Mouse (Mus musculus) activated CD4-positive, CD25-positive, alpha-beta regulatory T cell (primary cell): ENCODE measurements around the gene Lcn9. TPM values are rescaled to one million over a fixed set of nuclear protein-coding genes. Genes with fewer than 3 reads are reported as not detected.

Experiments used
- polyA plus RNA-seq, 2 experiments: library from polyadenylated mRNA; unstranded; fragments of 100-300 nt; shearing (Covaris generic); gene quantifications; one replicate each; pipeline ENCODE4 v1.2.1; 2017

The Lcn9 gene
- not detected for polyA plus RNA-seq

GRCm38 (mm10) chr2:25822806-25823205, at the start of gene Lcn9:
TSS of gene Lcn9 (plus strand) at chr2:25823153.

DNA sequence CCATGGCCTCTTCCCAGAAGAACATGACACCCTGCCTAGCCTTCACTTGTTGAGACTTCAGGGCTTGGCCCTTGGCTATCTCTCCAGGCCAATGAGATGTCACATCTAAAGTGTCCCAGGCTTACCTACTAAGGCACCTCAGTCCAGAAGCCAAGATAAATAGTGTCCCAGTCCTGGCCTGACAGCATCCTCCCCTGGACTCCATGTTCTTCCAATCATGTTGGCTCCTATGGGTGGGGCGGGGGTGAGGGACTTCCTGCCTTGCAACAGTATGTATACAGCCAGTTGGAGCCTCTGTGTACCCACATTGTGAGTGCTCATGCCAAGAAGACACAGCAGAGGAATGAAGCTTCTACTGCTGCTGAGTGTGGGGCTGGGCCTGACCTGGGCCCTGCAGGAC, 46.2 kb upstream of the Lcn9 start, which contains the start of gene Lcn11:
Gene Lcn11, plus strand, starts transcription at position 301 of the 400 bp plus-strand sequence.

DNA sequence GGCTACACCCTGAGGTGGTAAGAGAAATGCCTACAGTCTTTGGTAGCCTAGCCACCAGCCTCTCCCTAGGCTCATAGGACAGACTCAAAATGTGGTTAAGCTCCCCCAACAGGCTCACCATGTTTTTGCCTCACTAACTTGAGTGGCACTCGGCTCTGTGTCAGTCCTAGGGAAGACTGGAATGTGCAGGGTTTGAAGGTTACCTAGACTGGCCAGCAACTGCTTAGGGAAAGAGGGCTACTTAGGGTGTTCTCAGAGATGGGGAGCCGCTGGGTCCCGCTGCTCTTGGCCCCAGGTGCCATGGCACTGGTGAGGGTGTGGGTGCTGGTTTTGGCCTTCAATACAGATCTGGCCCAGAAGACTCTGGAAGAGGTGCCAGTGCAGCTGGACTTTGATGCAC, 41.0 kb upstream of the Lcn9 start, which contains the start of gene Gm13539:
Gene Gm13539, plus strand, starts transcription at position 301 of the 400 bp plus-strand sequence.

GRCm38 (mm10) chr2:25815748-25816147, 7.2 kb upstream of the Lcn9 start, which contains the start of gene Glt6d1:
TSS of gene Glt6d1 (minus strand) at chr2:25815848.

DNA sequence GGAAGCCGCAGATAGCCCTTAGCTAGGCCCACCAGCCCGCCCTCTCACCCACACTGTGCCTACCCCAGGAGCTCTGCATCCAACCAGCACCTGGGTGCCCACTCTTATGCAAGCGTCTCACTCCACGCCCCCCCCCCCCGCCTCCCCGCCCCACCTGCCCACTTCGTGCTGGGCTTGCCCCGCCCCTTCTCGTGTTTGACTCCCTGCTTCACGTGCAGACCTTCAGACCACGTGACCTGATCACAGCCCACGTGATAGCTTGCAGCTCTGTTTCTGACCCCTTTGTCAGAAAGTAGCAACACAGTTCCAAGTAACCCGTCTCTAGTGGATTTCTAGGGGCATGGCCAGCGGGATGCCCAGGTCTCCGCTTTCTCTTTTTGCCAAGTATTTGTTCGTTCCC, 24.3 kb downstream of the Lcn9 start, which contains the start of gene Sohlh1:
Gene Sohlh1, minus strand, starts transcription at position 23 of the 400 bp plus-strand sequence.

GRCm38 (mm10) chr2:25863337-25864131, 40.6 kb downstream of the Lcn9 start, which contains the start of gene Kcnt1:
TSS of gene Kcnt1 (plus strand) at chr2:25863734.

Other genes starting within 250 kb of the Lcn9 start
- 1 to 10 TPM; 1.2 to 1.8 TPM for gene Mamdc4, start 248.3 kb upstream of the Lcn9 start, polyA plus RNA-seq
- gene Phpt1, start 247.9 kb upstream of the Lcn9 start, polyA plus RNA-seq, result 10 to 100 TPM; 51.3 to 89.9 TPM
- under 1 TPM; 0.58 to 0.69 TPM for gene Ajm1, start 241.4 kb upstream of the Lcn9 start, polyA plus RNA-seq
- 10 to 100 TPM; 30.8 to 31.8 TPM for gene Rabl6, start 214.6 kb upstream of the Lcn9 start, polyA plus RNA-seq
- not detected for gene Ccdc183, start 205.5 kb upstream of the Lcn9 start, polyA plus RNA-seq
- 1 to 10 TPM; 1.2 to 4.9 TPM for gene Tmem141, start 201.1 kb upstream of the Lcn9 start, polyA plus RNA-seq
- 1 to 10 TPM; 4.7 to 8.3 TPM for gene Fcna, start 195.1 kb upstream of the Lcn9 start, polyA plus RNA-seq
- gene Lcn8, start 170.0 kb upstream of the Lcn9 start, polyA plus RNA-seq, result not detected
- gene Lcn5, start 165.2 kb upstream of the Lcn9 start, polyA plus RNA-seq, result not detected
- under 1 TPM in 1 of 2 experiments, not detected in 1; 0.60 TPM for gene Lcn6, start 146.4 kb upstream of the Lcn9 start, polyA plus RNA-seq
- gene Lcn10, start 140.4 kb upstream of the Lcn9 start, polyA plus RNA-seq, result under 1 TPM; 0.14 to 0.21 TPM
- not detected for gene Obp2a, start 123.1 kb upstream of the Lcn9 start, polyA plus RNA-seq
- 10 to 100 TPM; 57.5 to 58.4 TPM for gene Bmyc, start 116.4 kb upstream of the Lcn9 start, polyA plus RNA-seq
- gene Obp2b, start 86.1 kb upstream of the Lcn9 start, polyA plus RNA-seq, result not detected
- gene Lcn3, start 57.6 kb upstream of the Lcn9 start, polyA plus RNA-seq, result under 1 TPM in 1 of 2 experiments, not detected in 1; 0.34 TPM
- not detected for gene Lcn11, start 46.1 kb upstream of the Lcn9 start, polyA plus RNA-seq
- gene Gm13539, start 40.9 kb upstream of the Lcn9 start, polyA plus RNA-seq, result not detected
- gene Glt6d1, start 7.3 kb upstream of the Lcn9 start, polyA plus RNA-seq, result under 1 TPM in 1 of 2 experiments, not detected in 1; 0.42 TPM
- not detected for gene Sohlh1, start 24.1 kb downstream of the Lcn9 start, polyA plus RNA-seq
- gene Kcnt1, start 40.6 kb downstream of the Lcn9 start, polyA plus RNA-seq, result under 1 TPM in 1 of 2 experiments, not detected in 1; 0.20 TPM
- 10 to 100 TPM; 11.3 to 26.3 TPM for gene Camsap1, start 160.1 kb downstream of the Lcn9 start, polyA plus RNA-seq
- gene Ubac1, start 198.6 kb downstream of the Lcn9 start, polyA plus RNA-seq, result 10 to 100 TPM; 70.9 to 86.1 TPM